Mouse (Mus musculus): ENCODE measurements at regions not wholly inside any gene's neighbourhood (a gene's known extent, or its start where the extent isn't known, plus 50 kb on each side); places are given as distances from the start of the nearest gene placed in this dataset.

DNA sequence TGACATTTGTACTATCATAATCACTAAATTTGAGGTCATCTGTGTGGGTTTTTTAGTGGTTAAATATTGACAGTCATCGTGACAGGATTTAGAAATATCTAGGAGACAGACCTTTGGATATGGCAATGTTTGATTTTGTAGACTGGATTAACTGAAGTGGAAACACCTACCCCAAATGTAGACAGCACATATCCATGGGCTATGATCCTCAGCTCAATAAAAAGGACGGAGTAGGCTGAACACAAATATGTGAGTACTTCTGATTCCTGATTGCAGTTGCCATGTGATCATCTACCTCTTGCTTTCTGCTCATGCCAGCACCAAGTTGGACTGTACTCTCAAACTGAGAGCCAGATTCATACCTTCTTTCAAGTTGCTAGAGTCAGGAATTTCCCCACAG, 674.4 kb downstream of the Kcna4 start:
- no peak for TF ChIP-seq CTCF (IDR thresholded peaks at IDR 0.05; ENCODE audit: control insufficient read depth, insufficient read depth, insufficient read length)
- no peak for TF ChIP-seq MAX (IDR thresholded peaks at IDR 0.05)
- TF ChIP-seq USF1 (IDR thresholded peaks at IDR 0.05; ENCODE audit: low read depth) = no peak
- TF ChIP-seq MYOG (IDR thresholded peaks at IDR 0.05; ENCODE audit: control insufficient read depth, extremely low read depth, insufficient read length) = no peak
- no peak for TF ChIP-seq MYOD1 (IDR thresholded peaks at IDR 0.05; ENCODE audit: control insufficient read depth, insufficient read length, low read depth)
- TF ChIP-seq CEBPB (IDR thresholded peaks at IDR 0.05; ENCODE audit: low read depth) = no peak
